Mouse (Mus musculus) MEL (cell line): ENCODE results near the gene Treml2. TPM values are rescaled to one million over a fixed set of nuclear protein-coding genes. Genes with fewer than 3 reads are reported as not detected.
A peak's percentile ranks its signal among the peaks of the same experiment; 100 is the strongest.

Experiments
- DNase-seq: peaks from one replicate; pipeline ENCODE4 v3.0.0; 2011; ENCODE audit warnings: low read depth, low spot score
- H3K27ac ChIP-seq: 2 replicates; pipeline ENCODE4 v1.5.1; 2012; ENCODE audit warnings: low read depth, mild to moderate bottlenecking, control low read depth, low read length, moderate library complexity; ENCODE audit not compliant: control insufficient read depth
- H3K27me3 ChIP-seq, 2 experiments: fragments of 150-350 bp in 1 of 2; sonication (generic) in 1 of 2; 2 replicates each; pipeline ENCODE4 v1.6.1; 2012; ENCODE audit warnings: low read length in 2 of 2, mild to moderate bottlenecking in 2 of 2, improper control_type of control experiment in 1 of 2, moderate library complexity in 1 of 2; ENCODE audit not compliant: insufficient read depth in 2 of 2, control insufficient read depth in 1 of 2
- H3K36me3 ChIP-seq, 2 experiments: 2 replicates each; pipeline ENCODE4 v1.6.1; 2012 to 2014; ENCODE audit warnings: low read length in 2 of 2, improper control_type of control experiment in 1 of 2, inconsistent platforms in 1 of 2, mild to moderate bottlenecking in 1 of 2; ENCODE audit not compliant: insufficient read depth in 2 of 2, control insufficient read depth in 1 of 2
- H3K4me1 ChIP-seq, 2 experiments: fragments of 150-350 bp in 1 of 2; sonication (generic) in 1 of 2; 2 replicates each; pipeline ENCODE4 v1.6.1; 2012; ENCODE audit warnings: low read length in 2 of 2, improper control_type of control experiment in 1 of 2, mild to moderate bottlenecking in 1 of 2; ENCODE audit not compliant: insufficient read depth in 2 of 2, control insufficient read depth in 1 of 2
- H3K4me3 ChIP-seq, 2 experiments: fragments of 150-350 bp in 1 of 2; sonication (generic) in 1 of 2; 2 replicates each; pipeline ENCODE4 v1.5.1; 2012; ENCODE audit warnings: low read depth in 2 of 2, low read length in 2 of 2, mild to moderate bottlenecking in 2 of 2, moderate library complexity in 2 of 2, control low read depth in 1 of 2, improper control_type of control experiment in 1 of 2; ENCODE audit not compliant: control insufficient read depth in 1 of 2, insufficient read depth in 1 of 2
- H3K79me2 ChIP-seq: 2 replicates; pipeline ENCODE4 v1.6.1; 2012; ENCODE audit warnings: mild to moderate bottlenecking, low read length, moderate library complexity; ENCODE audit not compliant: control insufficient read depth, poor library complexity, insufficient read depth
- H3K9ac ChIP-seq: 2 replicates; pipeline ENCODE4 v1.6.1; 2012; ENCODE audit warnings: low read depth, mild to moderate bottlenecking, control low read depth, low read length, moderate library complexity; ENCODE audit not compliant: control insufficient read depth, poor library complexity, severe bottlenecking
- H3K9me3 ChIP-seq: fragments of 150-350 bp; sonication (generic); replicated peaks from 2 replicates; pipeline ENCODE4 v1.6.1; 2012; ENCODE audit warnings: mild to moderate bottlenecking, low read length, improper control_type of control experiment, moderate library complexity; ENCODE audit not compliant: insufficient read depth
- CHD2 ChIP-seq: IDR thresholded peaks from 2 replicates; pipeline ENCODE4 v1.6.1; 2011; ENCODE audit warnings: low read length, improper control_type of control experiment
- CTCF ChIP-seq, 3 experiments: IDR thresholded peaks in 2 of 3; conservative IDR thresholded peaks in 1 of 3; 2 replicates each; pipeline ENCODE4 v1.5.1; 2011 to 2012; ENCODE audit warnings: low read length in 3 of 3, low read depth in 2 of 3, mild to moderate bottlenecking in 2 of 3, improper control_type of control experiment in 1 of 3, inconsistent platforms in 1 of 3, mixed read lengths in 1 of 3, moderate library complexity in 1 of 3; ENCODE audit not compliant: control insufficient read depth in 1 of 3, insufficient read depth in 1 of 3, poor library complexity in 1 of 3, severe bottlenecking in 1 of 3
- ELF1 ChIP-seq: IDR thresholded peaks from 2 replicates; pipeline ENCODE4 v1.6.1; 2014; ENCODE audit warnings: low read depth, mild to moderate bottlenecking, inconsistent platforms, low read length, improper control_type of control experiment, moderate library complexity
- EP300 ChIP-seq, 2 experiments: IDR thresholded peaks; 2 replicates each; pipeline ENCODE4 v1.6.1; 2011; ENCODE audit warnings: improper control_type of control experiment in 2 of 2, low read length in 2 of 2, low read depth in 1 of 2, mild to moderate bottlenecking in 1 of 2
- ETS1 ChIP-seq: IDR thresholded peaks from 2 replicates; pipeline ENCODE4 v1.6.1; 2012; ENCODE audit warnings: low read depth, mild to moderate bottlenecking, inconsistent platforms, low read length, improper control_type of control experiment, moderate library complexity
- GATA1 ChIP-seq: IDR thresholded peaks from 2 replicates; pipeline ENCODE4 v1.6.1; 2011; ENCODE audit warnings: low read depth, low read length, improper control_type of control experiment
- HCFC1 ChIP-seq: IDR thresholded peaks from 2 replicates; pipeline ENCODE4 v1.6.1; 2012; ENCODE audit warnings: low read depth, mild to moderate bottlenecking, inconsistent platforms, low read length, improper control_type of control experiment, moderate library complexity
- JUND ChIP-seq: IDR thresholded peaks from 2 replicates; pipeline ENCODE4 v1.6.1; 2011; ENCODE audit warnings: low read depth, mild to moderate bottlenecking, improper control_type of control experiment, low read length
- KAT2A ChIP-seq: conservative IDR thresholded peaks from 2 replicates; pipeline ENCODE4 v1.6.1; 2012; ENCODE audit warnings: low read depth, low read length, improper control_type of control experiment, inconsistent platforms
- MAFK ChIP-seq: IDR thresholded peaks from 2 replicates; pipeline ENCODE4 v1.6.1; 2011; ENCODE audit warnings: low read depth, mild to moderate bottlenecking, low read length, improper control_type of control experiment, borderline replicate concordance
- MXI1 ChIP-seq: IDR thresholded peaks from 2 replicates; pipeline ENCODE4 v1.6.1; 2011; ENCODE audit warnings: mild to moderate bottlenecking, low read depth, low read length, improper control_type of control experiment
- MYB ChIP-seq: IDR thresholded peaks from 2 replicates; pipeline ENCODE4 v1.6.1; 2011; ENCODE audit warnings: mild to moderate bottlenecking, low read depth, low read length, improper control_type of control experiment
- MYC ChIP-seq: IDR thresholded peaks from 2 replicates; pipeline ENCODE4 v1.6.1; 2011; ENCODE audit warnings: low read depth, mild to moderate bottlenecking, low read length, improper control_type of control experiment, moderate library complexity
- NELFE ChIP-seq: IDR thresholded peaks from 2 replicates; pipeline ENCODE4 v1.6.1; 2011; ENCODE audit warnings: low read depth, low read length, improper control_type of control experiment
- NRF1 ChIP-seq: IDR thresholded peaks from 2 replicates; pipeline ENCODE4 v1.6.1; 2014; ENCODE audit warnings: low read depth, mild to moderate bottlenecking, inconsistent platforms, low read length, improper control_type of control experiment, moderate library complexity; ENCODE audit not compliant: poor library complexity, insufficient read depth, severe bottlenecking
- POLR2AphosphoS5 ChIP-seq: IDR thresholded peaks from 2 replicates; pipeline ENCODE4 v1.6.1; 2012; ENCODE audit warnings: low read depth, borderline replicate concordance, mild to moderate bottlenecking, inconsistent platforms, low read length, moderate library complexity, mixed read lengths
- RAD21 ChIP-seq: IDR thresholded peaks from 2 replicates; pipeline ENCODE4 v1.6.1; 2011; ENCODE audit warnings: mild to moderate bottlenecking, low read depth, low read length, improper control_type of control experiment
- SIN3A ChIP-seq: IDR thresholded peaks from 2 replicates; pipeline ENCODE4 v1.6.1; 2012; ENCODE audit warnings: low read length, improper control_type of control experiment, inconsistent platforms
- SMC3 ChIP-seq: IDR thresholded peaks from 2 replicates; pipeline ENCODE4 v1.6.1; 2011; ENCODE audit warnings: low read depth, low read length, improper control_type of control experiment
- TBP ChIP-seq: IDR thresholded peaks from 2 replicates; pipeline ENCODE4 v1.8.0; 2011; ENCODE audit warnings: low read depth, low read length, improper control_type of control experiment
- TCF12 ChIP-seq: IDR thresholded peaks from 2 replicates; pipeline ENCODE4 v1.6.1; 2014; ENCODE audit warnings: low read depth, mild to moderate bottlenecking, inconsistent platforms, low read length, improper control_type of control experiment, moderate library complexity
- UBTF ChIP-seq: IDR thresholded peaks from 2 replicates; pipeline ENCODE4 v1.6.1; 2012; ENCODE audit warnings: low read depth, mild to moderate bottlenecking, inconsistent platforms, low read length, improper control_type of control experiment, moderate library complexity, borderline replicate concordance; ENCODE audit not compliant: insufficient read depth
- USF1 ChIP-seq: IDR thresholded peaks from 2 replicates; pipeline ENCODE4 v1.6.1; 2014; ENCODE audit warnings: low read depth, mild to moderate bottlenecking, inconsistent platforms, low read length, improper control_type of control experiment, moderate library complexity
- USF2 ChIP-seq, 2 experiments: IDR thresholded peaks; 2 replicates each; pipeline ENCODE4 v1.6.1; 2011 to 2012; ENCODE audit warnings: improper control_type of control experiment in 2 of 2, low read length in 2 of 2, borderline replicate concordance in 1 of 2, inconsistent platforms in 1 of 2, low read depth in 1 of 2, mild to moderate bottlenecking in 1 of 2; ENCODE audit not compliant: insufficient read depth in 1 of 2
- ZKSCAN1 ChIP-seq: IDR thresholded peaks from 2 replicates; pipeline ENCODE4 v1.6.1; 2012; ENCODE audit warnings: low read depth, mild to moderate bottlenecking, inconsistent platforms, low read length, improper control_type of control experiment, moderate library complexity
- ZMIZ1 ChIP-seq: IDR thresholded peaks from 2 replicates; pipeline ENCODE4 v1.6.1; 2012; ENCODE audit warnings: low read depth, mild to moderate bottlenecking, inconsistent platforms, low read length, improper control_type of control experiment, moderate library complexity
- ZNF384 ChIP-seq: IDR thresholded peaks from 2 replicates; pipeline ENCODE4 v1.6.1; 2012; ENCODE audit warnings: low read depth, mild to moderate bottlenecking, inconsistent platforms, low read length, improper control_type of control experiment
- polyA plus RNA-seq, 2 experiments: library from polyadenylated mRNA; stranded (reverse) in 1 of 2; unstranded in 1 of 2; fragments of >175 nt in 1 of 2; fragments of >200 nt in 1 of 2; gene quantifications; 2 replicates each; pipeline versions ENCODE4 v1.2.1 to v1.2.4; 2012; ENCODE audit warnings: low replicate concordance in 2 of 2, low read depth in 1 of 2; ENCODE audit not compliant: insufficient read length in 2 of 2, insufficient read depth in 1 of 2, missing spikeins in 1 of 2
- total RNA-seq: library from RNA; depleted of rRNA; stranded (reverse); fragments of 300-350 nt; gene quantifications from 2 replicates; pipeline ENCODE4 v1.2.3, GENCODE M21; 2012

The Treml2 gene
- total and polyA plus RNA-seq, 3 experiments, result 27.7 to 52.7 TPM; not detected in 1

DNA sequence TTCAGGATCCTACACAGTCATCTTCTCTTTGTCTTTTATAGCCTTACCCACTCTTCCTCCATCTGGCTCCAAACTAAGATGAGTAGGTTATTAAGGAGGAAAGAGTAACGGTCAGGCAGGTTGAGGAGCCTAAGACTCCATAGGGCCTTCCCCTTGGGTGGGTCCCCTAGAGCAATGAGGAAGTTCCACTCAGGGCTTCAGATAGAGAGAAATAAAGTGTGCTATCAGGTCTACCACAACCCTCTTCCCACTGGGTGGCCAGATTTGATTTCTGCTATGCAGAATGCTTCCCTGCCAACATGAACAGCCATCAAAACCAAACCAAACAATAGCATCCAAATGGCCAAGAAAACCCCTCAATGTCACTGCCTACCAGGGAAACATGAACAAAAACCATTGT, 31.7 kb upstream of the Treml2 start (continued):
- no peak for TF ChIP-seq USF2 (IDR thresholded peaks at IDR 0.05; ENCODE audit: borderline replicate concordance in 1 of 2, insufficient read depth in 1 of 2, low read depth in 1 of 2, low read length in 2 of 2)
- TF ChIP-seq POLR2AphosphoS5, result no peak
- 0 out of 2 replicates have a peak, but pooled peaks have one; percentile 16 for TF ChIP-seq HCFC1
- no peak for TF ChIP-seq RAD21
- 0 out of 2 replicates have a peak, but pooled peaks have one; percentile 52 for TF ChIP-seq MYC
- 0 out of 2 replicates have a peak, but pooled peaks have one; percentile 43 for TF ChIP-seq ELF1
- peak; percentile 37; the same call in 1 of the 2 replicates for TF ChIP-seq MAFK
- no peak for TF ChIP-seq NELFE
- no peak for TF ChIP-seq ZMIZ1
- no peak for TF ChIP-seq USF1
- peak; percentile 97 for TF ChIP-seq GATA1
- peak; percentile 94 to 96 for TF ChIP-seq EP300 (IDR thresholded peaks at IDR 0.05; ENCODE audit: low read depth in 1 of 2, low read length in 2 of 2)
- TF ChIP-seq ETS1, result peak; percentile 72; the same call in 1 of the 2 replicates
- TF ChIP-seq CTCF (IDR thresholded peaks at IDR 0.05 in 2 of 3, conservative IDR thresholded peaks at IDR 0.05 in 1 of 3; ENCODE audit: control insufficient read depth in 1 of 3, insufficient read depth in 1 of 3, low read depth in 2 of 3, low read length in 3 of 3, poor library complexity in 1 of 3, severe bottlenecking in 1 of 3), result no peak
- peak; percentile 96 for TF ChIP-seq TCF12
- TF ChIP-seq UBTF, result no peak

GRCm38 (mm10) chr17:48268276-48268675, 31.0 kb upstream of the Treml2 start:
- Histone ChIP-seq H3K36me3 (peaks cover 0 to 57% of the 10 kb centered on the region in 2 experiments; a peak in 2 of 4 replicates), H3K4me3 (no peak overlapping the region), H3K27ac (no peak overlapping the region), H3K79me2 (no peaks in the 10 kb centered on the region), H3K9ac (no peak overlapping the region), H3K9me3 (no peaks in the 10 kb centered on the region), H3K27me3 (no peaks in the 10 kb centered on the region), H3K4me1 (peaks cover 3 to 52% of the 10 kb centered on the region in 2 experiments)
- DNase-seq, result peak; percentile 27
- no peak for TF ChIP-seq TBP

DNA sequence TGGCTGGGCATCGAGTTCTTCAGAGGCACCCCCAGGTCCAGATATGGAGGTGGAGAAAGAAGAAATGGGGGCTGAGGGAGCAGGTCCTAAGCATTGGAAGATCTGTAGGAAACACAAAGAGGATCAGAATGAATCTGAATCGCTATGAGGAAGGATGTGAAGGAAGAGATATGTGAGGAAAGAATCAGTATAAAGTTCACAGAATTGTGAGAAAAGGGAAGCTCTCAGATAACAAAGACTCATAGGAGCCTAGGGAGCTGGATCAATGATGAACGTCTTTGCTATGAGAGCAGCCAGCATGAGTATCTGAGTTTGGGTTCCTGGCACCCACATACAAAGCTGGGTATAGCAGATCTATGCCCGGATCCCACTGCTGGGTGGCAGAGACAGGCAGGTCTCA, 29.5 kb upstream of the Treml2 start:
- H3K79me2 ChIP-seq, result no peaks in the 10 kb centered on the region
- no peak overlapping the region for H3K4me3 ChIP-seq
- peaks cover 0 to 63% of the 10 kb centered on the region in 2 experiments; a peak in 2 of 4 replicates for H3K36me3 ChIP-seq
- peak; percentile 50 for DNase-seq
- no peaks in the 10 kb centered on the region for H3K27me3 ChIP-seq
- H3K4me1 ChIP-seq, result peaks cover 9 to 54% of the 10 kb centered on the region in 2 experiments
- no peak overlapping the region for H3K27ac ChIP-seq
- no peaks in the 10 kb centered on the region for H3K9me3 ChIP-seq
- no peak overlapping the region for H3K9ac ChIP-seq
- no peak for TF ChIP-seq ZMIZ1
- TF ChIP-seq MYB, result no peak
- TF ChIP-seq EP300 (IDR thresholded peaks at IDR 0.05; ENCODE audit: low read depth in 1 of 2, low read length in 2 of 2), result peak; percentile 67 to 79
- no peak for TF ChIP-seq CTCF (IDR thresholded peaks at IDR 0.05 in 2 of 3, conservative IDR thresholded peaks at IDR 0.05 in 1 of 3; ENCODE audit: control insufficient read depth in 1 of 3, insufficient read depth in 1 of 3, low read depth in 2 of 3, low read length in 3 of 3, poor library complexity in 1 of 3, severe bottlenecking in 1 of 3)
- TF ChIP-seq MXI1, result no peak
- TF ChIP-seq GATA1, result peak; percentile 76
- no peak for TF ChIP-seq ZNF384
- TF ChIP-seq ZKSCAN1, result no peak
- no peak for TF ChIP-seq NRF1
- TF ChIP-seq MYC, result 0 out of 2 replicates have a peak, but pooled peaks have one; percentile 37
- no peak for TF ChIP-seq SMC3
- no peak for TF ChIP-seq SIN3A
- no peak for TF ChIP-seq USF1
- TF ChIP-seq CHD2, result no peak
- no peak for TF ChIP-seq HCFC1
- TF ChIP-seq KAT2A, result no peak
- TF ChIP-seq JUND, result no peak
